Mouse (Mus musculus) natural killer cell, adult 2 months (primary cell): ENCODE measurements around the gene Reln.

Experiments used
- DNase-seq, 2 experiments: peaks; one replicate each; pipeline ENCODE4 v3.0.0; 2022; ENCODE audit warnings: low spot score in 2 of 2

The Reln gene

GRCm38 (mm10) chr5:22007304-22008059 lies 337.0 kb downstream of the Reln start:
- no peak for DNase-seq

- DNase-seq, result no peak
These were observed 340.6 kb downstream of the Reln start for GRCm38 (mm10) chr5:22003858-22004257.

GRCm38 (mm10) chr5:21987711-21988110 lies 356.8 kb downstream of the Reln start:
- no peak for DNase-seq

- DNase-seq, result peak in 1 of 2 experiments; percentile 9
These were observed 358.2 kb downstream of the Reln start for GRCm38 (mm10) chr5:21986311-21986710.

GRCm38 (mm10) chr5:21983021-21983667 lies 361.4 kb downstream of the Reln start:
- no peak for DNase-seq

GRCm38 (mm10) chr5:21981216-21981615 lies 363.3 kb downstream of the Reln start:
- no peak for DNase-seq

GRCm38 (mm10) chr5:21980544-21980943 lies 364.0 kb downstream of the Reln start:
- DNase-seq, result no peak

GRCm38 (mm10) chr5:21973266-21974010 lies 371.1 kb downstream of the Reln start:
- DNase-seq, result no peak

GRCm38 (mm10) chr5:21961796-21962195 lies 382.7 kb downstream of the Reln start:
- no peak for DNase-seq

- no peak for DNase-seq
These were observed 384.4 kb downstream of the Reln start for GRCm38 (mm10) chr5:21960151-21960550.

- no peak for DNase-seq
These were observed 386.9 kb downstream of the Reln start for GRCm38 (mm10) chr5:21957586-21957985.

- DNase-seq, result no peak
These were observed 387.4 kb downstream of the Reln start for GRCm38 (mm10) chr5:21957061-21957460.

GRCm38 (mm10) chr5:21949507-21949897 lies 395.0 kb downstream of the Reln start:
- DNase-seq, result no peak

- no peak for DNase-seq
These were observed 395.6 kb downstream of the Reln start for GRCm38 (mm10) chr5:21948736-21949506.

- no peak for DNase-seq
These were observed 396.7 kb downstream of the Reln start for GRCm38 (mm10) chr5:21947610-21948381.

GRCm38 (mm10) chr5:21944579-21944978 lies 399.9 kb downstream of the Reln start:
- DNase-seq, result no peak

GRCm38 (mm10) chr5:21939405-21939804 lies 405.1 kb downstream of the Reln start:
- no peak for DNase-seq

GRCm38 (mm10) chr5:21938138-21938537 lies 406.4 kb downstream of the Reln start:
- DNase-seq, result no peak

- no peak for DNase-seq
These were observed 407.9 kb downstream of the Reln start for GRCm38 (mm10) chr5:21936627-21937026.

- DNase-seq, result no peak
These were observed 408.4 kb downstream of the Reln start for GRCm38 (mm10) chr5:21936096-21936495.

GRCm38 (mm10) chr5:21934811-21935396 lies 409.6 kb downstream of the Reln start:
- DNase-seq, result no peak
